Mouse (Mus musculus): ENCODE measurements around the gene Tenm3.

Tenm3 gene

DNA sequence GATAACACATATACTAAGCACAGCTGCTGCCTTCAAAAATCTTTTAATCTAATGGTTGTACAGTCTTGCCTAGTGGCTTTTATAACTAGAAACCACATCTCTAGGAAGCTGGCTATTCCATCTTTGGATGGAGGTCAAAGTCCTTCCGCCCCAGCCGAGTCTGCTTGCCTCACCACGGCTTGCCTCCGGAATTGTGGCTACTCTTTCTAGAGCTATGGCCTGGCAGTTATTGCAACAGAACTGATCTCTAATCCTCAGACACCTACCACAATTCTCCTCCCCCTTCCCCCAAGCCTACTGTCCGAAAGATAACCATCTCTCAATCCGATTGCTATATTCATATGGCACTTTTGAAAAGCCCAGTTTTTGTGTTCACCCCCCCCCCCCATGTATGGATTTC lies 101.0 kb downstream of the Tenm3 start:
- in situ Hi-C loops (cut with MboI, MseI): no loop called here

DNA sequence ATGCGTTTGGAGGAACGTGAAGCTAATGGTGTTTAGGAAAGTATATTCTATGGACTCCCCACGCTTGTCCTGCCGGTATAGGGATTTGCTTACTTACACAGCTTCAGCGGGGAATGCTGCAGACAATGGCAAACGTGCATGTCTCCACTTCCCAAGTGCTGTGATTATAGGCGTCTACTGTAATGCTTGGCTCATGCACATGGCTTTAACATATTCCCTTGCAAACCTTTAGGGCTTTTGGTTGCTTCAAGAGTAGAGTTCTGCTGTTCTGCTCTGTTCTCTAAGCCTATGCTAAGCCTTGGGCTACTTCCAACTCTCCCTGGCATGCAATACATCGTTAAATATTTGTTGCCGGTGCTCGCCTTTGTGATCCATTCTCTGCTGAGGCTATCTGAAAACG lies 102.8 kb downstream of the Tenm3 start:
- in situ Hi-C loops (cut with MboI, MseI): no loop called here

DNA sequence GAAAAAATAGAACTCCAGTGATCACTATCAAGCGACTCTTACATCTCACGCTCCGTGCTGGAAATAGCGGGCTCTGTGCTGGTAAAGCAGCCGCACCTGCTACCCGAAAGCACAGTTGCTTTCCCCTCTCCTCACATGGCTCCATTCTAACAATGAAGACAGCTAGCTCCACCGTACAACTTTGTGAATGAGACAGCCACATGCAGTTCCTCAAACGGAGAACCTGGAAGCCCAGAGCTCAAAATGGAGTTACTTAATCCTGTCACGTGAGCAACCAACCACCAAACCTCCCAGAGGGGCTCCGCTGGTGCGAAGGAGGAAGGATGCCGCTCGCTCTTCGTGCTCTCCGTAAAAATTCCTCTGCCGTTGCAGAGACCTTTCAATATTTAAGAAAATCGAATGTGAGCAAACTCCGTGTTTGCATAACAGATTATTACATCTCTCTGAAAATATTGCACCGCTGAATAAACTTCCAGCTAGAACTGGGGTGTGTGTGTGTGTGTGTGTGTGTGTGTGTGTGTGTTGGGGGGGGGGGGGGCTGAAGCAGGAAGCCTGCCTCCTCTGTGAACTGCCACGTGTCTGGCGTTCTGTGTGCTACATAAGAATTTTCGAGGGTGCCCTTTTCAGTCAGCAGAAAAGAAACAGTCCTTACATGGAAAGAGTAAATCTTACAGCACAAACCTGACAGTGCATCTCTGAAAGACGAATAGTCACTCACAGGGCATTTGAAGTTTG lies 103.4 kb downstream of the Tenm3 start:
- in situ Hi-C loops (cut with MboI, MseI): no loop called here

DNA sequence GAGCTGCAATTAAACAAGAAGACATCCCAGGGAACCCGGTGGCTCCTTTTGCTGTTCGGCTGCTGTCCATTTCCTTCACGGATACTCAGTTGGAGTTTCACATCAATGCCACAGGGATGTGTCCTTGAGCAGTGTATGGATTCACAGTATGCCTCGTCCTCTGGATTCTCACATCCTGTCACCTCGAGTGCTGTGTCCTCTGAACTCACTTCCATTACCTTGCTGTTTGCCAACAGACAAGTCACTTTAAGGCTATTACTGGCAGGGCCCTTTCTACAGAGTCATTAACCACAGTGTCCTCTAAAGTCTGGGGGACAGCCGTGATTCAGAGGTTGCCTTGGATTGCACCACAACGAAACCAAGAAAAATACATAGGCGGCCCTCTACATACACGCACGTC lies 110.0 kb downstream of the Tenm3 start:
- in situ Hi-C loops (cut with MboI, MseI): no loop called here

DNA sequence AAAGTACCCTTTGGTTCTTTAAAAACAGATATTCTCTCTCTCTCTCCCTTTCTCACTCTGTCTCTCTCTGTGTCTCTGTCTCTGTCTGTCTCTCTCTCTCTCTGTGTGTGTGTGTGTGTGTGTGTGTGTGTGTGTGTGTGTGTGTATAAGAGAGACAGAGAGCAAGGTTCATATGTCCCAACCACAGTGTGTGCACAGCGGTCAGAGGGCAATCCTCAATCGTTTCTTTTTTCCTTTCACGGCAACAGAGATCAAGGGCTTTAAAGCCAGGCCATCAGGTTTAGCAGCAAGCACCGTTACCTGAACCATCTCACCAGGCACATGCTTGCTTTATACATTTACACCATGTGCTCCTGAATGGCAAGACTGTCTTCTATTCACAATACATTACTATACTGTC lies 110.7 kb downstream of the Tenm3 start:
- in situ Hi-C loops (cut with MboI, MseI): no loop called here

DNA sequence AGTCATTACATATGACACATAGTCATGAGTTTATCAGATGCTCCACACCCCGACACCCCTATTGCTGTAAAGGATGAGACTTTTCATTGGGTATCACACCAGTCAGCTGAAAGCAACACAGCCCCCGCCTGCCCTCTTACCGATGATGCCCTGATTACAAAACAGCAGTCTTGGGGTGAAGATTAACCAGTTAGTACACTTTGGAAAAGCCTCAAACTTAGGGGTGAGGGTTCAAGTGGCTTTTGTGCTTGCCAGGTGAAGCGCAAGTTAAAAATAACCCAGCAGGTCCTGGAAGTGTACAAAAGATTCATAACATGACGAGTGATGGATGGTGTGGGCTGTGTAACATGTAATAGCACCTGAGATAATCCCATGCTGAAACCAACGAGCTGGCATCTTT lies 113.0 kb downstream of the Tenm3 start:
- in situ Hi-C loops (cut with MboI, MseI): no loop called here

DNA sequence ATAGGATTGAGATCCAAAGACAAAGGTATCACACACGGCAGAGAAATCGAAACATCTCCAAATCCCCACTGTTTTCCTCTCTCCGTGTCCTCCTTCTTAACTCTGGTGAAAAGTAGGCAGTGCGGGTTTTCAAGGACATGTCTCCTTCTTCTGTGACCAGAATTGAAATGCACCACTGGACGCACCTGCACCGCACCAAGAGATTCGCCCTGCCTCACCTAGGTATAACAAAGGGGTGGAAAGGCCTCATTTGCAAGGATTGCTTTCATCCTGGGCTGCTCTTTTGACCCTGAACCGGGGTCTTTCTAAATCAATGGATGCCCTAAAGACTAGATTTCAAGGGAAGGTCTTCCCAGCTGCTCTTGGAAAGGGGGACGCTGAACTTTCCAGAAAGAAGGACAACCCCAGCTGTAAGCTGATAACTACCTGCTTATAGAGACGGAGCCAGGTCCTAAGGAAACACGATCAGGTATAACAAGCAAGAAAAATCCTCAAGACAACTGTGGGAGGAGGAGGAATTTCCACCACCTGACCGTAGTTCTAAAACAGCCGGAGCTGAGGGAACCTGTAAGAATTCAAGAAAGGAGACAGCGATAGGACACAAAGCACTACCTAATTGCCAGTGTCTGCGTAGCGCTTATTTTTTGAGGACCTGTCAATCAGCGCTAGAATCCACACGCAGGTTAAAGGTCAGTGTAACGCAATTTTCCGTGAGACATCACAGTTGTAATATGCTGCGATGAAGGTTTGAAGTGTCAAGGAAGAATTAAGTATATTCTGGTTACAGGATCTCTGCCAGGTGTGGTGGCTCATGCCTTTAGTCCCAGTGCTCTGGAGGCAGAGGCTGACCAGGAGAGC lies 114.7 kb downstream of the Tenm3 start:
- in situ Hi-C loops (cut with MboI, MseI): no loop called here

DNA sequence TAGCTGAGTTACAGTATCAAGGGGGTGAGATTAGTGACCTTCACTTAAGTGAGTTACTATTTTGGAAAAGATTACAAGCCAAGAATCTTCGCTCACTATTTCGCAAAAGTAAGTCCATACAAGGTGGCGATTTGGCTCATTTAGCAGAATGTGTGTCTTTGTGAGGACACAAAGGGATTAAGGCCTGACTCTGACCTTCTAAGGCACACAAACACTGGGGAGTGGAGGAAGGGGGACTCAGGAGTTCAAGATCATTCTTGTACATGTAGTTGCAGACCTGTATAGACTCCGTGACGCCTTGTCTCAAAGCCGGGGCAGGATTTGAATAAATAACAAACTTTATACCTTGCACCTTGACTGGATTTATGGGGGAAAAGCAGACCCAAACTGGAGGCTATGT lies 115.7 kb downstream of the Tenm3 start:
- in situ Hi-C loops (cut with MboI, MseI): no loop called here

DNA sequence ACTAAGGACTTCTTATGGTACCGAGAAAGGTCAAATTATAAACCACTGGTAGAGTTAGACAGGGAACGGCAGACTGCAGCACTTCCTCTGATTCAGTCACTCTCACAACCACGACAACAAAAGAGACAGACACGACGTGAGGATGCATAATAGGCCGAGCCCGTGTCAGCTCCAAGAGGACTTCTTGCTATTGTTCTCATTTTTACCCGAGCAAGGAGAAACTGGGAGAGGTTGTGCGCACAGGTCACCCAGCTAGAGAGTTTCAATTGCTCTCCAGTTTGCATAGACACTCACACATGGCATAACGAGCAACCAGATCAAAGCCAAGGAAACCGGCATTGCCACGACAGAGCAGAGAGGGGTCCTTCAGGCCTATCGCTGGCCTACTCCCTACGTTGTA lies 121.0 kb downstream of the Tenm3 start:
- in situ Hi-C loops (cut with MboI, MseI): no loop called here

DNA sequence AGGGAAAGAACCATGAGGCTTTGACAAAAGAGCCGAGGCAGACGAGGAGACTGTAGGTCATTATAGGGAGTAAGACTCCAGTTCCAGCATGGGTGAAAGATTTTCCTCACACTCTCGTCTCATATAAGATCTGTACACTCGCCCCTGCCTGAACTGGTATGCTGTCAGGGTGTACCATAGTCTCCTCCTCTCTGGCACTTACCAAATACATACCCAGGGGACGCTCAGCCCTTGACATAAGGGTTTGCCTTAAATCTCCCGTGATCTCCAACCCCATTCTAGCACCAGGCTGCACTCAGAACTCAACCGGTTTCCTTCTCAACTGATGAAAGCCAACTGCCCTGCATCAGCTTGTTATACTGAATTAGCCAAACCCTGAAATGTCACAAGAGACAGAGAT lies 121.4 kb downstream of the Tenm3 start:
- in situ Hi-C loops (cut with MboI, MseI): no loop called here

DNA sequence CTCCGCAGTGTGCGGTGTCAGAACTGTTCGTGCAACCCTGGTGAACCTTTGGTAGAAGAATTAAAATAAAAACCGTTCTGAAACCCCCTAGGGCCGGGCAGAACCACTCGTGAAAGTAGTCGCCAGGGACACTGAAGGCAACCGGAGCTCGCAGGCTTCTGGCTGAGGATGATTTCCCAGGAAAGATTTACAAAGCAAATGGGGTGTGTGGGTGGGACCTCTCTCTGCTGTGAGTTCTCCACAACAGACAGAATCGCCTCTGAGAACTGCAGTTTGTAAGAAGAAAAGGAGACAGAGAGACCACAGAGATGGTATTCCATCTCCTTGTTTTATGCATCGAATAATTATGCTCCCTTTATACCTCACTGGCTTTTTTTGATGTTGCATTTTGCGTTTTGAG lies 122.4 kb downstream of the Tenm3 start:
- in situ Hi-C loops (cut with MboI, MseI): no loop called here

DNA sequence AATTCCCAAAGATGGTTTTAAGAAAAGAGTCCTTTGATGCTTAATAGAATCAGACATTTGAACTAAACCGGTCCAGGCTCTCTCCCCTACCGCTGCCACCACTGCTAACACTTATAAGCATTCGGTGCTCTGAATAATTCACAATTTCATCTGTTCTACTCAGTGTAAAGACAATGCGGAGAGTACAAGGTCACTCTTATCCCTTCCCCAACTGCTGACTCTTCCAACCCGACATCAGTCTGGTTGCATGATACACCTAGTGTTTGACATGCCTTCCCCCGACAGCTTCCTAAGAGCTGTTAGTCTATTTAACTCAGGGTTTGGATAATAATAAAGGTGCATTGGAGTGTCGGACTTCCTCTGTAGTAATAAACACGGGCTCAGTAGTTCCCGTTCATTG lies 128.1 kb downstream of the Tenm3 start:
- in situ Hi-C loops (cut with MboI, MseI): no loop called here

DNA sequence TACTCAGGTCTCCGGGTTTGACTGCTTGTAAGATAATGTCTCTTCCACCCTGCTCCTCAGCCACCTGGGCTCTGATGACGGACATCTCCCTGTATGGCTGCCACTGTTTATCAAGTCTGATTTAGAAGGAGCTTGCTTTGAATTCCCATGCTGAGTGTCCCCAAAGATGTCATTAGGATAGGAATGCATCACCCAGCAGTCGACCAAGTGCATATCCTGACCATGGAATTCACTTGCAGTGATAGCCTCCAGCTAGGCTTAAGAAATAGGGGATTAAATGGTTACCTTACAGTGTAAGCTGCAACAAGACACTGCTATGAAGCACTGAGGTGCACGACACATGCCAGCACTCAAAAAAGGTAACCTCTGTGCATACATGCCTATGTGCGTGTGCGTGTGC lies 137.1 kb downstream of the Tenm3 start:
- in situ Hi-C loops (cut with MboI, MseI): no loop called here

DNA sequence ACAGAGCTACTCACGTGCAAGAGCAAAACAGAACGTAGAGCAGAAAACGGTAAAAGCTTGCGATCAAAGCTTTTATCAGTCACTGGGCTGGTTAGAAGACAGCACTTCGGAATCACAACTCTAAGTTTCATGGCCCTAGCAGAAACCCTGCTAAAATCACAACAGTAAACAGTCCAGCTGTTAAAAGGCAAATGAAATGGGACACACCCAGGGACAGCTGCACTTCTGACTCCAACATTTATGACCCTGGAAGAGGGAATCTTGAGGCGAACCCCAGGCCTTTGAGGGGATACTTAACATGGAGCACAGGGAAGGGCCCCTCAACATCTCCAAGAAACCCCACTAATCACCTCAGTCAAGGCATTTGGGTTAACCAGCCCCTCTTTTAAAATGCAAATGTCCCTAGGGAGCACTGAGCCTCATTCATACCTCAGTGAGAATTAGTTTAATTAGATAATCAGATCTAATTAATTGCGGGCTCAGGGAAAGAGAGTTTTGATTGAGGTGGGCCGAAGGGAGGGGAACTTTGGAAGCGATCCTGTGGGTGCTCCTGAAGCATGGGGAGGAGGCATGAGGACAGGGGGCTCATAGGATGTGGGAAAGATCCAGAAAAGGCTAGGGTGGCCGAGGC lies 138.8 kb downstream of the Tenm3 start:
- in situ Hi-C loops (cut with MboI, MseI): no loop called here

DNA sequence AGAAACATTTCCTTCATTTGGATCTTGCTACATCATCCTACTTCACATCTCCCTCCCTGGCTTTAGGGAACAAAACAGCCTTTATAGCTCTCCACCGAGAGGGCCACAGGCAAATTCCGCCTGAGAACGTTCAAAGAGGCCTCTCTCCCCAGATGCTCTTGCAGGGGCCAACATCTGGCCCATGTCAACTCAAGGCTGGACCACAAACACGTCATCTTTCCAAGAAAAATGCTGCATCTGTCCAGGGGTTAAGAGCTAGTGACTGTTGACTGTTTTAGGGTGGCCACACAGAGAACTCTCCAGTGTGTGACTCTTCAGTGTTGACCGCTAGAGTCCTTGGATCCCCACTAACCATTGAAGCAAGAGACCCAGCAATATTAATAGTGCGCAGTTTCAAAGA lies 139.3 kb downstream of the Tenm3 start:
- in situ Hi-C loops (cut with MboI, MseI): no loop called here

DNA sequence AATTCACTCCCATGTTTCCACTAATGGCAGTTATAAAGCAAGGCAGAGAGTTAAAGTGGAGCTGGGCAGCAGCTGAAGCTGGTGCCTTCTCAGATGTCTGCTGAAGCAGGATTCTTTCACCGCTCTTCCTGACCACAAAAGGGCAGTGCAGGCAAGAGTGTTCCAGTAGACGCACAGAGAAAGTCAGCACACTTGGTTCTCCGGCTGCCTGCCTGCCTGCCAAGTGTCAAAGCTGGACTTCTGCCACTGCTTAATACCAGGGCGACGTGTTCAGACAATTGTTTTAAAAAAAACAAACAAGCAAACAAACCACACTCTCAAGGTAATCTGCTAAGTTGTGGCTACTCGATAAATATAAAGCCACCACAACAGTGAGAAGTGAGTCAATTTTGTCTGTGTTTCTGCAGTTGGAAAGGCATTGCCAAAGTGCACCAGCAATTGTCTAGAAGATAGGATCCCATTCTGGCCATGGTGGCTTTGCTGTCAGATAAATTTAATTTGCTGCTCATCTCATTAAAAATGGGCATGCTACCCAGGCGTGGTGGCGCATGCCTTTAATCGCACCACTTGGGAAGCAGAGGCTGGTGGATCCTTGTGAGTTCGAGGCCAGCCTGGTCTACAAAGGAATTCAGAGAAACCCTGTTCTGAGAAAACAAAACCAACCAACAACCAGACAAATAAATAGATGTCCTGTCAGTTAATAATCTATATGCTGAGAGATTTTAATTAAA lies 152.9 kb downstream of the Tenm3 start:
- in situ Hi-C loops (cut with MboI, MseI): no loop called here

DNA sequence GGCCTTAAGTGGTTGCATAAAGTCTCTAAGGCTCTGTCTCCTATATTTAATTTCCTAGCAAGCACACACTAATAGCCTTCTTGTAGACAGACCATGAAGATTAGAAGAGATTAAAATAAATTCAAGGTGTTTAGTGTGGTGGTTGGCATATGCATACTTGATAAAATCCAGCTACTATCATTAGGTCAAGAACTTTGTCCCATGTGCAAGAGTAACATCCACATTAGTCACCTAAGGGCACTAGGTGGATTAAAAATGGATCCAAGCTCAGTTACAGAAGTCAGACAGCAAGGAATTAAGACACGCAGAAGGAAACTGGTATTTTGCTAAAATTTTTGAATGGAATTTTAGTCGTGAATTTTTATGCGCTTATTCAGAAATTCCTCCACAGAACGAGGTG lies 155.0 kb downstream of the Tenm3 start:
- in situ Hi-C loops (cut with MboI, MseI): no loop called here

DNA sequence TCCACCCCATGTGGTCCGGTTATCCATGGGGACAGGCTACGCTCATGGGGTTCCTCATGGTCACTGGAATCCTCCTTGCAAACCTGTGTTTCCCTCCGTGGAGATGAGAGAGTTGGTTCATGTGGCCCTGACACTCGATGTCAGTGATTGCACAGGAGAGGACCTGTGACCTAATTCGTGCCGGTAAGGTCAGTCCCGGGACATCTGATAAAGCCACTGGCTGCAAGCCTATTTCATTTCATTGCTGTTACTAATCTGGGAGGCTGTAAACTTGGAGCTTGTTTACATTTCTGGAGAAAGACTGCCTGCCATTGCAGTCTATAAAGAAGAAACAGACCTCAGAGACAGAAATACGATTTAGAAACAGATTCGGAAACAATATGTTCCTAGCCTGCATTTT lies 155.6 kb downstream of the Tenm3 start:
- in situ Hi-C loops (cut with MboI, MseI): no loop called here

DNA sequence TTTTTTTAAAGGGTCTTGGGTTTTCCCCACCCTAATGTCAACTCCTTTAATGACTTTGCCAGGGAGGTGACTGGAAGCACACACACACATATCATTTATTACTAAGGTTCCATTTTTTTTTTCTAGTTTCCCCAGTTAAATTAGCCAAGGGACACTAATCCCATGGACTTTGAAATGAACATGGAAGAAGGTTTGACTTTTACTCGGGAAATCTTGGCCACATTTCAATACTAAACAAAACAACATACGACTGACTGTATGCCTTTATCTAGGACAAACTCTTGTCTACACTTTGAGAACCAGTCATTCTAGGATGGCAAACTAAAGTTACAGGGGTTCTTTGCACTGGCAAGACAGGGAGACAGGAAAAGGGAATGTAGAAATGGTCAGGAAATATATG lies 170.3 kb downstream of the Tenm3 start:
- in situ Hi-C loops (cut with MboI, MseI): no loop called here

DNA sequence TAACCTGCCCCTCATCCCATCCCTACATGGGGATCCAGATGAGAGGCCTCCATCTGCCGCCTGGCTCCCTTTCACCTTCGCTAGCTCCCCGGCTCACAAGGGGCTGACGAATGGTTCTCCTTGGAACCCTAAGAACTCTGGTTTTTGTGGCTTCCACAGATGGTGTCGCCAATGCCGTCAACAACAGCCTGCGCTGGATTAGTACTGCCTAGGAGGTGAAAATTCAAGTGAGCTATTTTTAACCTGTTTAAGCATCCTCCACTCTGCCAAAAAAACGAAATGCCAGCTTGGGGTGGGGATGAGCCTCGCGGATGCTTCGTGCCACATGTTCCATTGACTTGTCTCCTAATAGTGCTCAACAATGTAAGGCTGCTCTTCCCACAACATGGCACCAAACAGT lies 171.3 kb downstream of the Tenm3 start:
- in situ Hi-C loops (cut with MboI, MseI): no loop called here

DNA sequence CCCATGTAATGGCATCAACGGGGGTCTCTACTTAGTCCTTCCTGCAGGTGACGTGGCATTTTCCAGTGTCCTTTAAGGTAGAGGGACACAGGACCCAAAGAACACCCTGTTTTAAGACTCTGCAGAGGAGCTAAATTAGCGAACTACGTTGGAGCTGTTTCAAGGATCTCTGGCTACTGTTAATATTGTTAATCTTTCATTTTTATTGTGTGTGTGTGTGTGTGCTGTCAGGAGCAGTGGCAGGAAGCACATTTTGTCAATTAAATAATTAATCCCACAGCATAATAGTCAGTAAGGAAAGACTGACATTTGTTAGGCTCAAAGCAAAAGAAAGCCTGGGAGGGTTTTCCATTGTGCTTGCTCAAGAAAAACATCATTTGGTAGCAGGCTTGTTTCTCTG lies 172.4 kb downstream of the Tenm3 start:
- in situ Hi-C loops (cut with MboI, MseI): no loop called here

DNA sequence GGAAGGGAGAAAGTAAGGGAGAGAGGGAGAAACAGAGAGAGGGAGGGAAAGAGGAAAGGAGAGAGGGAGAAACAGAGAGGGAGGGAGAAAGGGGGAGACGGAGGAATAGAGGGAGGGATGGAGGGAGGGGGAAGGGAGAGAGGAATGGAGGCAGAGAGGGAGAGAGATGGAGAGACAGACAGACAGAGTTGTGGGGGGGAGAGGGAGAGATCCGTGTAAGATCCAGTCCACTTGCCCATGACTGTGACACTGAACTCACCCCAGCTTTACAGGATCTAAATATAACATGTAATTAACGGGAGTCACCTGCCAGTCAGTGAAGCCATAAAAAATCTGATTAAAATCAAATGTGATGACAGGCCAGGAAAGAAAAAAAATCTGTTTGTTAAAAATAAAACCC lies 172.9 kb downstream of the Tenm3 start:
- in situ Hi-C loops (cut with MboI, MseI): no loop called here

Measured in T-helper 2 cell (primary cell).